Mouse (Mus musculus) leukemia stem cell, adult 10-12 weeks (primary cell): ENCODE results near the gene 9430038I01Rik. TPM values are rescaled to one million over a fixed set of nuclear protein-coding genes. Genes with fewer than 3 reads are reported as not detected.

Experiments used
- polyA plus RNA-seq: library from polyadenylated mRNA; stranded (reverse); fragments of >175 nt; gene quantifications from 2 replicates; pipeline ENCODE4 v1.2.3, GENCODE M21; 2012; ENCODE audit warnings: low replicate concordance

The 9430038I01Rik gene
- polyA plus RNA-seq = 6.2 and 9.6 TPM in 2 replicates

GRCm38 (mm10) chr7:137410337-137411197, at the start of gene 9430038I01Rik:
Gene 9430038I01Rik (minus strand): TSS chr7:137410762.

GRCm38 (mm10) chr7:137437440-137438178, 27.0 kb upstream of the 9430038I01Rik start, which contains the start of gene Glrx3:
Gene Glrx3 (plus strand): TSS chr7:137437614.

Other genes with a start within 250 kb of the 9430038I01Rik start
- not detected in 2 replicates for gene Ebf3, start 96.3 kb downstream of the 9430038I01Rik start, polyA plus RNA-seq
- 102 TPM in 2 replicates for gene Glrx3, start 26.9 kb upstream of the 9430038I01Rik start, polyA plus RNA-seq